Mouse (Mus musculus) stomach, embryonic 16.5 days (tissue): ENCODE measurements around the gene Ccr9. TPM values are rescaled to one million over a fixed set of nuclear protein-coding genes. Genes with fewer than 3 reads are reported as not detected.

Experiments
- ATAC-seq: fragments of 200-750 bp; cut with Nextera tagmentation; 2 replicates; pipeline ENCODE4 v1.8.0; 2017; ENCODE audit warnings: moderate number of reproducible peaks, moderate TSS enrichment; ENCODE audit not compliant: insufficient read depth, low FRiP score
- H3K27ac ChIP-seq: fragments of 300-500 bp; sonication (generic); 2 replicates; pipeline ENCODE4 v1.5.1; 2014; ENCODE audit warnings: low read length
- H3K27me3 ChIP-seq: fragments of 300-500 bp; sonication (generic); 2 replicates; pipeline ENCODE4 v1.6.1; 2014; ENCODE audit warnings: low read length, control low read depth, mixed read lengths; ENCODE audit not compliant: control insufficient read depth, insufficient read depth
- H3K36me3 ChIP-seq: fragments of 300-500 bp; sonication (generic); 2 replicates; pipeline ENCODE4 v1.6.1; 2014; ENCODE audit warnings: low read length; ENCODE audit not compliant: control insufficient read depth, insufficient read depth
- H3K4me1 ChIP-seq: fragments of 300-500 bp; sonication (generic); 2 replicates; pipeline ENCODE4 v1.6.1; 2014; ENCODE audit warnings: low read length, control low read depth, mixed read lengths; ENCODE audit not compliant: control insufficient read depth, insufficient read depth
- H3K4me2 ChIP-seq: fragments of 300-500 bp; sonication (generic); 2 replicates; pipeline ENCODE4 v1.6.1; 2014; ENCODE audit warnings: low read depth, low read length, mixed read lengths
- H3K4me3 ChIP-seq: fragments of 300-500 bp; sonication (generic); replicated peaks from 2 replicates; pipeline ENCODE4 v1.5.1; 2014; ENCODE audit warnings: mild to moderate bottlenecking, low read length
- H3K9ac ChIP-seq: fragments of 300-500 bp; sonication (generic); 2 replicates; pipeline ENCODE4 v1.6.1; 2014; ENCODE audit warnings: low read length
- H3K9me3 ChIP-seq: fragments of 300-500 bp; sonication (generic); replicated peaks from 2 replicates; pipeline ENCODE4 v1.6.1; 2016; ENCODE audit warnings: low read length, control low read depth; ENCODE audit not compliant: control insufficient read depth
- WGBS: fragments of 180-500 bp; shearing (Covaris S2); extraction: QIAGEN DNeasy Blood & Tissue Kit; methylation state at CpG from one replicate; pipeline ENCODE4 v1.1.7; 2014; 5-methylcytosine and 5-hydroxymethylcytosine counted together
- polyA plus RNA-seq: library from polyadenylated mRNA; unstranded; fragments of >200 nt; fragmentation: Nextera tagmentation; extraction: Ambion mirVana; gene quantifications from 2 replicates; pipeline ENCODE4 v1.2.1, GENCODE M21; 2015

Ccr9 gene
- polyA plus RNA-seq, 1 experiment from 2014 or later: 0.41 TPM

- no peaks in the 10 kb centered on the region for H3K9me3 ChIP-seq
- H3K4me2 ChIP-seq: no peak overlapping the region
- H3K4me1 ChIP-seq: no peaks in the 10 kb centered on the region
- 0 out of 2 replicates have a peak, but pooled peaks cover 2% of the 10 kb centered on the region for H3K36me3 ChIP-seq
- no peak overlapping the region for H3K27ac ChIP-seq
- no peak overlapping the region for H3K9ac ChIP-seq
- no peak overlapping the region for H3K4me3 ChIP-seq
- no peaks in the 10 kb centered on the region for H3K27me3 ChIP-seq
- ATAC-seq: no peak
These were observed 124.7 kb downstream of the Ccr9 start for GRCm38 (mm10) chr9:123802896-123803295.

GRCm38 (mm10) chr9:123805241-123805640, 127.0 kb downstream of the Ccr9 start:
- ATAC-seq: no peak
- no peaks in the 10 kb centered on the region for H3K9me3 ChIP-seq
- no peaks in the 10 kb centered on the region for H3K4me1 ChIP-seq
- no peak overlapping the region for H3K4me2 ChIP-seq
- H3K4me3 ChIP-seq: no peak overlapping the region
- no peak overlapping the region for H3K9ac ChIP-seq
- H3K27ac ChIP-seq: no peak overlapping the region
- WGBS: 88% methylated on average over 2 of the region's 2 CpGs
- H3K27me3 ChIP-seq: no peaks in the 10 kb centered on the region
- H3K36me3 ChIP-seq: 0 out of 2 replicates have a peak, but pooled peaks cover 2% of the 10 kb centered on the region

- 86% methylated on average over 5 of the region's 5 CpGs for WGBS
- Histone ChIP-seq H3K4me2 (no peak within 1 kb of the TSS), H3K4me3 (no peak within 1 kb of the TSS), H3K27ac (no peak within 1 kb of the TSS), H3K9ac (no peak within 1 kb of the TSS), H3K4me1 (no peaks in the 10 kb centered on the region), H3K9me3 (no peaks in the 10 kb centered on the region), H3K36me3 (peaks cover 7% of the 10 kb centered on the region; the same call in 1 of the 2 replicates), H3K27me3 (no peaks in the 10 kb centered on the region)
- no peak for ATAC-seq
These were observed 128.0 kb downstream of the Ccr9 start, which contains the start of gene Cxcr6 for GRCm38 (mm10) chr9:123806267-123806666. TSS of gene Cxcr6 (plus strand) at chr9:123806475.

DNA sequence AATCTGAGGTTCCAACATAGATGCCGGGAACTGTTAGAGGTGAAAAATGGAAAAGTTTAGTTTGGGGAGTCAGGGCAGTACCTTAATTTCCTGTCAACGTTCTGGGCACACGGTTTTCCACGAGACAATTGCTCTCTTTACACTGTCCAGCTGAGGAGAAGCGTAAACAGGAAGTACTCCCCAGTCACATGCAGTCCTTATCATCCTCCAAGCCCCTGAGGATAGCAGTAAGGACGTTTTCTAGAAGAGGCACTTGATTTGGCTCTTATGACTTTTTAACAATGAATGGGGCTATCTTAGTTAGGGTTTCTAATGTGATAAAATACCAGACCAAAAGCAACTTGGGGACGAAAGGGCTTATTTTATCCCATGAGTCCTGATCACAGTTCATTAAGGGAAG, 130.3 kb downstream of the Ccr9 start:
- WGBS: 54% methylated on average over 7 of the region's 7 CpGs
- ATAC-seq: no peak
- H3K4me2 ChIP-seq: no peak overlapping the region
- peaks cover 7% of the 10 kb centered on the region; the same call in 1 of the 2 replicates for H3K36me3 ChIP-seq
- H3K9me3 ChIP-seq: no peaks in the 10 kb centered on the region
- H3K27ac ChIP-seq: no peak overlapping the region
- H3K27me3 ChIP-seq: no peaks in the 10 kb centered on the region
- H3K4me1 ChIP-seq: no peaks in the 10 kb centered on the region
- no peak overlapping the region for H3K9ac ChIP-seq
- no peak overlapping the region for H3K4me3 ChIP-seq

DNA sequence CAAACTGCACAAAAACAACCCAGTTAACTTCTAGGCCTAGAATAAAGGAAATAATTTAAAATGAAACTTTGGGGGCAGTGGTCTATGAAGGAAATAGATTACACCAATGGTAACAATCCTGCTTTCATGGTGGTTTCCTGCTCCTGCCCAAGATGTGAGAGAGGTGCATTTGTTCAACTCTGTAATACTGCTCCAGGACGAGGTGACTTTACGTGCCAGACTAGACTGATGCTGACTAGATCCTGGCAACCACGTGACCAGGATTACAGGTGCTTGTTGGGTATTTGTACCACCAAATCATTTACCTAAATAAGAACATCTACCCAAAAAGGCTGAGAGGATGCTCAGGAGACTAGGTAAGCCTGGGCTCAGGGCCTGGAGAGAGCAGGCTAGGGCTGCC, 133.6 kb downstream of the Ccr9 start:
- ATAC-seq: no peak
- H3K36me3 ChIP-seq: peaks cover 9% of the 10 kb centered on the region
- no peak overlapping the region for H3K4me2 ChIP-seq
- no peaks in the 10 kb centered on the region for H3K9me3 ChIP-seq
- no peak overlapping the region for H3K27ac ChIP-seq
- 90% methylated on average over 3 of the region's 3 CpGs for WGBS
- H3K4me3 ChIP-seq: no peak overlapping the region
- H3K9ac ChIP-seq: no peak overlapping the region
- H3K4me1 ChIP-seq: no peaks in the 10 kb centered on the region
- no peaks in the 10 kb centered on the region for H3K27me3 ChIP-seq

GRCm38 (mm10) chr9:123814326-123814725, 136.1 kb downstream of the Ccr9 start:
- Histone ChIP-seq H3K4me1 (no peaks in the 10 kb centered on the region), H3K9me3 (no peaks in the 10 kb centered on the region), H3K4me2 (no peak overlapping the region), H3K27me3 (no peaks in the 10 kb centered on the region), H3K9ac (no peak overlapping the region), H3K36me3 (peaks cover 20% of the 10 kb centered on the region), H3K4me3 (no peak overlapping the region), H3K27ac (no peak overlapping the region)
- 77% methylated on average over 2 of the region's 2 CpGs for WGBS
- ATAC-seq: no peak

DNA sequence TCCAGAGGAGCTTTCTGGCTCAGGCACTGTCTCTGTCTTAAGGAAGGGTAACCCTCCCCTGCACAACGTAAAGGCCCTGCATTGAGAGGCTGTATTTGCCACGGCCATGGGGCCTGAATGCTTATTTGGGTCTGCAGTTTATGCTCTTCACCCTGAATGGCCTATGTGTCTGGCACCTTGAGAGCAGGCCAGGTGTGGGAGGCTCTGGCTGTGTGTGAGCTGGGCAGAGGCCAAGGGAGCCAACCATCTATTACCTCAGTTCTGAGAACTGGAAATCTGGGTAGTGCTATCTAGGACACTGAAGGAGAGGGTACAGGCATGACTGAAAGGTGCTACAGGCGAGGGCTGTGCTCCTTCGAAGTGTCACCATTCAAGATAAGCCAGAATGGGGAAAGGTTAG, 136.6 kb downstream of the Ccr9 start:
- Histone ChIP-seq H3K36me3 (peaks cover 20% of the 10 kb centered on the region), H3K27me3 (no peaks in the 10 kb centered on the region), H3K4me1 (no peaks in the 10 kb centered on the region), H3K27ac (no peak overlapping the region), H3K9ac (no peak overlapping the region), H3K4me3 (no peak overlapping the region), H3K9me3 (no peaks in the 10 kb centered on the region), H3K4me2 (no peak overlapping the region)
- ATAC-seq: no peak
- WGBS: 88% methylated on average over 4 of the region's 4 CpGs

- peaks cover 19% of the 10 kb centered on the region for H3K36me3 ChIP-seq
- no peak for ATAC-seq
- whole genome bisulfite sequencing: 88% methylated on average over 3 of the region's 3 CpGs
These were observed 137.2 kb downstream of the Ccr9 start for GRCm38 (mm10) chr9:123815444-123815843.

GRCm38 (mm10) chr9:123815996-123816395, 137.8 kb downstream of the Ccr9 start:
- H3K4me1 ChIP-seq: no peaks in the 10 kb centered on the region
- no peaks in the 10 kb centered on the region for H3K9me3 ChIP-seq
- H3K36me3 ChIP-seq: peaks cover 13% of the 10 kb centered on the region; the same call in 1 of the 2 replicates
- no peaks in the 10 kb centered on the region for H3K27me3 ChIP-seq
- ATAC-seq: no peak
- H3K9ac ChIP-seq: no peak overlapping the region
- H3K4me2 ChIP-seq: no peak overlapping the region
- WGBS: 76% methylated on average over 1 of the region's 1 CpGs
- no peak overlapping the region for H3K4me3 ChIP-seq
- H3K27ac ChIP-seq: no peak overlapping the region

More at GRCm38 (mm10) chr9:123815444-123815843, 137.2 kb downstream of the Ccr9 start:
- no peak overlapping the region for H3K27ac ChIP-seq
- H3K4me1 ChIP-seq: no peaks in the 10 kb centered on the region
- H3K9ac ChIP-seq: no peak overlapping the region
- H3K9me3 ChIP-seq: no peaks in the 10 kb centered on the region
- H3K27me3 ChIP-seq: no peaks in the 10 kb centered on the region
- H3K4me3 ChIP-seq: no peak overlapping the region
- no peak overlapping the region for H3K4me2 ChIP-seq

DNA sequence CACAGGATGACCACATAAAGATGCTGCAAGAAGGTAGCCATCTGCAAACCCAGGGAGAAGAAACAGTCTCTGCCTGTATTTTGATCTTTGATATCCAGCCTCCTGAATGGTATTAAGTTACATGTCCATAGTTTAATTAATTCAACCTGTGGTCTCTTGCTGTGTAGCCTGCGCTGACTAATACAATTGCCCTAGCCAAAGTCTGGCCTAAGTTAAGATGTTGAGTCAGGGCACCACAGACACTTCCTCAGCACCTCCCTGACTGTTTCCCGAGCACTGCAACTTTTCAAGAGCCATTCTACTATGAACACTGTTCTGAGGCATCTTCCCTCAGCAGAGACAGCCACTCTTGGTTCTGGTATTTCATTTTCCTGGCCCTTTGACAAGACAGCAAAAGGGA, 140.4 kb downstream of the Ccr9 start:
- 84% methylated on average over 2 of the region's 2 CpGs for WGBS
- Histone ChIP-seq H3K36me3 (peaks cover 23% of the 10 kb centered on the region; the same call in 1 of the 2 replicates), H3K4me3 (no peak overlapping the region)

More for the DNA sequence above, 140.4 kb downstream of the Ccr9 start:
- no peak overlapping the region for H3K4me2 ChIP-seq
- no peaks in the 10 kb centered on the region for H3K9me3 ChIP-seq
- no peaks in the 10 kb centered on the region for H3K4me1 ChIP-seq
- no peak overlapping the region for H3K27ac ChIP-seq
- H3K27me3 ChIP-seq: no peaks in the 10 kb centered on the region
- ATAC-seq: no peak
- no peak overlapping the region for H3K9ac ChIP-seq
